ENCODE assay signal across 8 mouse cellular contexts in the genomic region with DNA sequence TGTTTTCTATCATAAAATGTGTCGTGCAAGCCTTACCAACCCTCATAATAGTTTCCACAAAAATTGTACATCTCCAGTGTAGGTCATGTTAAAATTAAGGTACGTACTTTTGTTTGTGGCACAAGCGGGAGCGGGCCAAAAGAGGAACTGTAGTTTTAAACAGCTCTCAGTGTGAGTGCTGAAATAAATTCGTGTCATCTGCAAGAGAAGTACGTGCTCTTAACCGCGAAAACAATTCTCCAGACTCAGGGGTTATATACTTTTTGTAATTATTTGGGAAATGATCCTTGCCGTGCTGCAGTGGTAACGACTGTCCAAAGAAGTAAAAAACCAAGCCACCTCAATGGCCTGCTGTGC. TPM values are rescaled to one million over a fixed set of nuclear protein-coding genes. Genes with fewer than 3 reads are reported as not detected.
DNase-seq lines count a peak whose midpoint lies in the region; ATAC-seq and TF ChIP-seq lines count a peak whose summit lies in the region.

No protein-coding gene starts in this region.

- TF ChIP-seq CTCF in lung, adult 2 months (IDR thresholded peaks at IDR 0.05; ENCODE audit: insufficient read depth, low read length), result no peak

- no peaks in the 10 kb centered on the region for H3K9me3 ChIP-seq in embryonic facial prominence, embryonic 15.5 days (replicated peaks)
- no peaks in the 10 kb centered on the region; the same call in 1 of the 2 replicates for H3K9me3 ChIP-seq in limb, embryonic 11.5 days (ENCODE audit: control insufficient read depth, low read length)
- no peaks in the 10 kb centered on the region for H3K9me3 ChIP-seq in neural tube, embryonic 14.5 days (ENCODE audit: control insufficient read depth, low read length)

- peak overlapping the region; percentile 89 for H3K27ac ChIP-seq in embryonic facial prominence, embryonic 15.5 days (replicated peaks)
- peak overlapping the region; percentile 56; the same call in 1 of the 2 replicates for H3K27ac ChIP-seq in limb, embryonic 11.5 days (replicated peaks; ENCODE audit: low read depth, low read length)
- no peak overlapping the region; the same call in 1 of the 2 replicates for H3K27ac ChIP-seq in neural tube, embryonic 14.5 days (ENCODE audit: low read depth, low read length)

- H3K27me3 ChIP-seq in embryonic facial prominence, embryonic 15.5 days, result no peaks in the 10 kb centered on the region
- H3K27me3 ChIP-seq in limb, embryonic 11.5 days (ENCODE audit: control insufficient read depth, insufficient read depth, low read length), result no peaks in the 10 kb centered on the region
- no peaks in the 10 kb centered on the region for H3K27me3 ChIP-seq in neural tube, embryonic 14.5 days (ENCODE audit: control insufficient read depth, insufficient read depth, low read length)

- H3K4me1 ChIP-seq in lung, adult 2 months (ENCODE audit: control insufficient read depth, insufficient read depth, low read length), result no peaks in the 10 kb centered on the region
- peaks cover 5% of the 10 kb centered on the region; the same call in 1 of the 2 replicates for H3K4me1 ChIP-seq in embryonic facial prominence, embryonic 15.5 days
- no peaks in the 10 kb centered on the region for H3K4me1 ChIP-seq in limb, embryonic 11.5 days (ENCODE audit: control insufficient read depth, insufficient read depth, low read length)
- H3K4me1 ChIP-seq in neural tube, embryonic 14.5 days (ENCODE audit: control insufficient read depth, insufficient read depth, low read length), result no peaks in the 10 kb centered on the region

- peak overlapping the region; percentile 68 for H3K4me2 ChIP-seq in embryonic facial prominence, embryonic 15.5 days (replicated peaks)
- H3K4me2 ChIP-seq in limb, embryonic 11.5 days (ENCODE audit: low read depth, severe bottlenecking), result peak overlapping the region; percentile 41
- peak overlapping the region; percentile 63 for H3K4me2 ChIP-seq in neural tube, embryonic 14.5 days (ENCODE audit: low read depth, low read length)

- no peak for DNase-seq in lung, adult 2 months
- DNase-seq in lung, adult 18-20 months, result no peak
- DNase-seq in limb, embryonic 11.5 days (ENCODE audit: low spot score), result no peak
- DNase-seq in adrenal gland, adult 2 months, result no peak
- DNase-seq in spleen, adult 18-20 months, result no peak
- no peak for DNase-seq in frontal cortex, postnatal 10 days (ENCODE audit: low spot score in 2 of 2)

- peaks cover 12% of the 10 kb centered on the region for H3K36me3 ChIP-seq in embryonic facial prominence, embryonic 15.5 days
- peaks cover 5% of the 10 kb centered on the region; the same call in 1 of the 2 replicates for H3K36me3 ChIP-seq in limb, embryonic 11.5 days (ENCODE audit: control insufficient read depth, insufficient read depth, low read length)
- no peaks in the 10 kb centered on the region; the same call in 1 of the 2 replicates for H3K36me3 ChIP-seq in neural tube, embryonic 14.5 days (ENCODE audit: control insufficient read depth, insufficient read depth, low read length)

- no peak for ATAC-seq in embryonic facial prominence, embryonic 15.5 days (ENCODE audit: insufficient number of reproducible peaks, low FRiP score, low TSS enrichment, low read depth)
- ATAC-seq in limb, embryonic 11.5 days (ENCODE audit: insufficient number of reproducible peaks, low FRiP score, low TSS enrichment, low read depth), result no peak
- ATAC-seq in neural tube, embryonic 14.5 days (ENCODE audit: low read depth), result peak; percentile 13; the same call in 1 of the 2 replicates

- peak overlapping the region; percentile 96 for H3K4me3 ChIP-seq in lung, adult 2 months (replicated peaks; ENCODE audit: extremely low read depth, low read depth, low read length)
- H3K4me3 ChIP-seq in embryonic facial prominence, embryonic 15.5 days (replicated peaks), result peak overlapping the region; percentile 68
- H3K4me3 ChIP-seq in limb, embryonic 11.5 days (ENCODE audit: low read depth, low read length), result peak overlapping the region; percentile 56
- peak overlapping the region; percentile 45 for H3K4me3 ChIP-seq in neural tube, embryonic 14.5 days (ENCODE audit: low read depth, low read length)

- 10% methylated on average over 10 of the region's 10 CpGs for WGBS in lung, adult 2 months
- 15% methylated on average over 10 of the region's 10 CpGs for WGBS in embryonic facial prominence, embryonic 15.5 days
- WGBS in limb, embryonic 11.5 days, result 28% methylated on average over 10 of the region's 10 CpGs
- 25% methylated on average over 10 of the region's 10 CpGs for WGBS in neural tube, embryonic 14.5 days

- no peak for TF ChIP-seq POLR2A in lung, adult 2 months (IDR thresholded peaks at IDR 0.05; ENCODE audit: borderline replicate concordance, extremely low read depth, low read depth, low read length)

- H3K9ac ChIP-seq in embryonic facial prominence, embryonic 15.5 days, result peak overlapping the region; percentile 54
- peak overlapping the region; percentile 65; the same call in 1 of the 2 replicates for H3K9ac ChIP-seq in limb, embryonic 11.5 days (ENCODE audit: low read length)
- H3K9ac ChIP-seq in neural tube, embryonic 14.5 days (replicated peaks; ENCODE audit: low read depth, low read length), result peak overlapping the region; percentile 43

RNA-seq across cellular contexts. Expression of a gene that starts 0.5 kb away (rescaled TPM):
- polyA plus RNA-seq in lung, adult 2 months (2012; rRNA removed), result 2.1 and 3.2 TPM in 2 replicates
- 31.6 and 32.7 TPM in 2 replicates for polyA plus RNA-seq in embryonic facial prominence, embryonic 15.5 days (2015; fragmentation: Nextera tagmentation; extraction: Ambion mirVana)
- 27.0 and 28.2 TPM in 2 replicates for polyA plus RNA-seq in limb, embryonic 11.5 days (2014; fragmentation: Nextera tagmentation; extraction: Ambion mirVana)
- polyA plus RNA-seq in neural tube, embryonic 14.5 days (2014; fragmentation: Nextera tagmentation; extraction: Ambion mirVana), result 14.8 and 18.0 TPM in 2 replicates
- 10 to 100 TPM; 19.9 to 30.9 TPM for total RNA-seq in adrenal gland, adult 2 months (2021)
- polyA plus RNA-seq in adrenal gland, adult 2 months (2012; rRNA removed), result 0.36 and 0.47 TPM in 2 replicates

RNA-seq across cellular contexts. Expression of a gene that starts 11.9 kb away (rescaled TPM):
- polyA plus RNA-seq in lung, adult 2 months (2012; rRNA removed), result 5.5 and 8.2 TPM in 2 replicates
- 41.8 and 42.8 TPM in 2 replicates for polyA plus RNA-seq in embryonic facial prominence, embryonic 15.5 days (2015; fragmentation: Nextera tagmentation; extraction: Ambion mirVana)
- 37.5 and 45.7 TPM in 2 replicates for polyA plus RNA-seq in limb, embryonic 11.5 days (2014; fragmentation: Nextera tagmentation; extraction: Ambion mirVana)
- 48.5 and 50.9 TPM in 2 replicates for polyA plus RNA-seq in neural tube, embryonic 14.5 days (2014; fragmentation: Nextera tagmentation; extraction: Ambion mirVana)
- total RNA-seq in adrenal gland, adult 2 months (2021), result 10 to 100 TPM; 29.8 to 49.8 TPM
- 6.4 and 6.9 TPM in 2 replicates for polyA plus RNA-seq in adrenal gland, adult 2 months (2012; rRNA removed)

RNA-seq across cellular contexts. Expression of a gene that starts 33.4 kb away (rescaled TPM):
- polyA plus RNA-seq in lung, adult 2 months (2012; rRNA removed), result not detected in 2 replicates
- polyA plus RNA-seq in embryonic facial prominence, embryonic 15.5 days (2015; fragmentation: Nextera tagmentation; extraction: Ambion mirVana), result 0.28 and 0.29 TPM in 2 replicates
- polyA plus RNA-seq in limb, embryonic 11.5 days (2014; fragmentation: Nextera tagmentation; extraction: Ambion mirVana), result 0.31 and 0.33 TPM in 2 replicates
- polyA plus RNA-seq in neural tube, embryonic 14.5 days (2014; fragmentation: Nextera tagmentation; extraction: Ambion mirVana), result 0.17 and 0.30 TPM in 2 replicates
- under 1 TPM; 0.17 to 0.40 TPM for total RNA-seq in adrenal gland, adult 2 months (2021)
- not detected in 2 replicates for polyA plus RNA-seq in adrenal gland, adult 2 months (2012; rRNA removed)

RNA-seq across cellular contexts. Expression of a gene that starts 33.6 kb away (rescaled TPM):
- polyA plus RNA-seq in lung, adult 2 months (2012; rRNA removed), result 68.8 and 118 TPM in 2 replicates
- polyA plus RNA-seq in embryonic facial prominence, embryonic 15.5 days (2015; fragmentation: Nextera tagmentation; extraction: Ambion mirVana), result 1,018 and 1,131 TPM in 2 replicates
- polyA plus RNA-seq in limb, embryonic 11.5 days (2014; fragmentation: Nextera tagmentation; extraction: Ambion mirVana), result 1,249 and 1,252 TPM in 2 replicates
- 605 and 689 TPM in 2 replicates for polyA plus RNA-seq in neural tube, embryonic 14.5 days (2014; fragmentation: Nextera tagmentation; extraction: Ambion mirVana)
- total RNA-seq in adrenal gland, adult 2 months (2021), result 100 to 1,000 TPM; 580 to 927 TPM
- polyA plus RNA-seq in adrenal gland, adult 2 months (2012; rRNA removed), result 8.1 and 8.9 TPM in 2 replicates

Comparison
In these comparisons a context has a peak if more than half of its experiments do, and no peak if none do; other contexts are left out.
1. H3K4me3 ChIP-seq: peak in every context shown above with its lines; median percentile 96 in lung, adult 2 months; 68 in embryonic facial prominence, embryonic 15.5 days; 56 in limb, embryonic 11.5 days; 45 in neural tube, embryonic 14.5 days.